Mouse (Mus musculus): ENCODE data around the gene Myo1d.

- TF ChIP-seq EP300 (IDR thresholded peaks at IDR 0.05; ENCODE audit: low read depth) (no peak), CTCF (IDR thresholded peaks at IDR 0.05; ENCODE audit: low read depth) (no peak)
These were observed 297.5 kb downstream of the Myo1d start for GRCm38 (mm10) chr11:80482347-80482746.

Measured in liver, embryonic 14.5 days (tissue).